ENCODE assay signal across 17 mouse cellular contexts in genomic region chr2:103846271-103846670, GRCm38 (mm10).
"Had no signal": no experiment of that assay in that cellular context is flagged by ENCODE, and none has a peak within 500 bp of the region (broad histone marks: within the 10 kb centered on the region; RNA-seq: fewer than 3 reads in every experiment).

No protein-coding gene starts in this region.

- H3K36me3 ChIP-seq: lung, embryonic 15.5 days; midbrain, embryonic 13.5 days; midbrain, embryonic 15.5 days; neural tube, embryonic 12.5 days; stomach, embryonic 15.5 days had no signal

- H3K9me3 ChIP-seq: lung, embryonic 15.5 days; midbrain, embryonic 13.5 days; midbrain, embryonic 15.5 days; neural tube, embryonic 12.5 days; stomach, embryonic 15.5 days had no signal

- ATAC-seq: lung, postnatal 0 days; midbrain, embryonic 13.5 days; midbrain, embryonic 15.5 days had no signal

- H3K27ac ChIP-seq: lung, embryonic 15.5 days; macrophage; midbrain, embryonic 13.5 days; midbrain, embryonic 15.5 days; neural tube, embryonic 12.5 days; stomach, embryonic 15.5 days; stomach, postnatal 0 days had no signal

- H3K27me3 ChIP-seq: lung, embryonic 15.5 days; midbrain, embryonic 13.5 days; midbrain, embryonic 15.5 days; neural tube, embryonic 12.5 days; stomach, embryonic 15.5 days had no signal

- DNase-seq: lung, adult 2 months; lung, postnatal 14 days; lung, postnatal 36 days; right cerebral cortex, postnatal 14 days; thymus, adult 2 months; thymus, postnatal 25 days; thymus, postnatal 4 days had no signal

- H3K4me1 ChIP-seq: lung, embryonic 15.5 days; midbrain, embryonic 13.5 days; midbrain, embryonic 15.5 days; neural tube, embryonic 12.5 days had no signal

- H3K4me2 ChIP-seq: lung, embryonic 15.5 days; midbrain, embryonic 11.5 days; midbrain, embryonic 13.5 days; midbrain, embryonic 15.5 days; neural tube, embryonic 12.5 days; stomach, embryonic 15.5 days had no signal

- H3K9ac ChIP-seq: lung, embryonic 15.5 days; midbrain, embryonic 13.5 days; midbrain, embryonic 15.5 days; neural tube, embryonic 12.5 days; stomach, embryonic 15.5 days had no signal

- H3K4me3 ChIP-seq: lung, embryonic 15.5 days; megakaryocyte, embryonic 14.5 days; midbrain, embryonic 13.5 days; midbrain, embryonic 15.5 days; neural tube, embryonic 12.5 days; stomach, embryonic 15.5 days had no signal
